Mouse (Mus musculus): ENCODE data around the gene Hnrnpu. TPM values are rescaled to one million over a fixed set of nuclear protein-coding genes. Genes with fewer than 3 reads are reported as not detected.
"Not testable (repeated sequence)": the region's sequence is repeated elsewhere in the genome, so short reads cannot be mapped to it uniquely, and the experiment has no call there.

Gene Hnrnpu
- total RNA-seq, 2 experiments from 2014 or later, result 146 to 173 TPM

GRCm38 (mm10) chr1:178313039-178313597 is 24.5 kb downstream of the Hnrnpu start:
- no peak for DNase-seq

- peak in 1 of 2 experiments; percentile 7 for DNase-seq
Measured at GRCm38 (mm10) chr1:178310128-178310527, 27.5 kb downstream of the Hnrnpu start.

DNA sequence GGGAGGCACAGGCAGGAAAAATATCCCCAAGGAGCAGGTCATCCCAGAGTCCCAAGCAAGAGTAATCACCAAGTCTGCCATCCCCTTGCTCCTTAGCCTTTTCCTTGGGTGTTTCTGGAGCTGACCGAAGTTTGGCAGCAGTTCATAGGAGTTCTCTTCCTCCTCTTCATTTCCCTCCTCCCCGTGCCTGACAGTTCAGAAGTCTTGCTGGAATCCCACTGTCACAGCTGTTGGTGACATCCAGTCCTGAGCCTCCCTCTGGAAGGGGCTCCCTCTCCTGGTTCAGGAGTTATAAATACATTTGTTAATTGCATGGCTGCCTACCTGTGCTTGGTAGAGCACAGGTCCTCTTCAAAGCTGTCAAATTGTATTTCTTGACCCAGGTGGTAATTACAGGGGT is 28.1 kb downstream of the Hnrnpu start:
- DNase-seq, result no peak

GRCm38 (mm10) chr1:178303425-178303824 is 34.2 kb downstream of the Hnrnpu start:
- peak; percentile 56 to 89 for DNase-seq

GRCm38 (mm10) chr1:178301261-178301660 is 36.3 kb downstream of the Hnrnpu start:
- not testable (repeated sequence) for DNase-seq

GRCm38 (mm10) chr1:178294051-178294450 is 43.5 kb downstream of the Hnrnpu start:
- no peak for DNase-seq

DNA sequence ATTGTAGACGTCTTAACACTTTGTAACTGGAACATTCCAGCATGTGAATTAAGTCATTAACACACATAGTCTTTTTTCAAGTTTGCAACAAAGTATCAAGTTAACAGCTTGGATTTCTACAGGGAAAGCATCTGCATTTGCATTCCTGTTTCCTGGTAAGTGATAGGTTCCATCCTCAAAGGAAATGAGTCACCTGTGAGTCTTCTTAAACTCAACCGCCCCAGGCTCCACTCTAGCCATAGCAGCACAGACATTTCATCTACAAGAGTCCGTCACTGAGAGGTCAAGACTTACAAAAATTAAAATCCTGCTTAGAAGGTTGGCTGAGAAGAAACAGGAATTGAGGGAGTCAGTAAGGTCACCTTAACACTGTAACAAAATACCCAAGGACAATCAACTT is 45.9 kb downstream of the Hnrnpu start:
- DNase-seq, result no peak

DNA sequence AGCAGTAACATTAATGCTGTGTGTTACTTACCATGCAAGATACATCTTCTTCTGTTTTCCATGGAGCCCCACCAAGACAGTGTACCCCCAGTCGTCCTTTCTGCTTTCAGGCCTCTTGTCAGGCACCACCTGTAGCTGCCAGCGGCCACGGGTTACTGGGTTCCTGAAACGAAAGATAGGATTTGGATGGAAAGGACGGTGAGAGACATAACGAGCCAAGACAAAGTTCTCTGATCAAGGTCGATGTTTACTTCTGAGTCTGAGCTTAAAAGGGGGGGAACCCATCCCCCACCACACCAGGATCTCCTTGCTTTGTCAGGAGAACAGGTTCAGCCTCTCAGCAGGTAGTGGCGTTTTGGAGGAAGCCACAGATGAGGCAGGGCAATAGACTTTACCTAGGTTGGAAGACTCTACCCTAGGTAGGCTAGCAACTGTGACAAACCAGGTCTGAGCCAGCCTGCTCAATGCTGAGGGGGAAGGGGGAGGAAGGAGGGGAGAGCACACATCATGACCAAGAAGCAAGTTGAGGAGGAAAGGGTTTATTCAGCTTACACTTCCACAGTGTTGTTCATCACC is 49.9 kb downstream of the Hnrnpu start:
- no peak for DNase-seq

DNA sequence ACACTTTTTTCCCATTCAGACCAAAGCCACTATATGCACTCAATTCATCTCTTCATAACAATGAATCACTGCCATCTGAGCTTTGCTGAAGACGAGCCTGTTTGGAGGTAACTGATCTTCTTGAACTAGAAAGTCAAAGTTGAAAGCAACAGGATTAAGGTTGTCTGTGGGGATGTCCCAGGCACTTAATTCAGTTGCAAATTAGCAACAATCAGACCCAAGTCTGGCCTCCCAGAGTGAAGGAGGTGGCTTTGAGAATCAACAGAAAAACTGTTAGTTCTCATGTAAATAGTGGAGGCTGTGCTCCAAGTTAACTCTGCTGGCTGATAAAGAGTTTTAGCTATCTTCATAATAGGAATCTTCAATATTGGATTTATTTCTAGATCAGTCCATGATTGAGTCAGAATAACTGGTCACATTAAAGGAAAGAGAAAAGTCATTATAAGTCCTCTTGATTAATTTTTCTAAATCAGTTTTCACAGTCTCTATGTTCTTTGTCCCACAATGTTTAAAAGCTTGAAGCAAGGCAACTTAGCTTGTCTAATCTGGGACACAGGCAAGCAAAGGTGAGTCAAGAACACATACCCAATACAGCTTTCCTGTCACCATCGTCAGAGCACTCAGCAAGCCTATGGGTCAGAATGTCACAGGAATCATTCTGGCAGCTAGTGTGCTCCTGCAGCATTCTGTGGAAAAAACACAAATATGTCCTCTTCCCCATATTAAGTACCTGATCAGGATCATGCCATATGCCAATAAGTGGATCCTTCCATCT is 53.5 kb downstream of the Hnrnpu start:
- DNase-seq, result no peak

DNA sequence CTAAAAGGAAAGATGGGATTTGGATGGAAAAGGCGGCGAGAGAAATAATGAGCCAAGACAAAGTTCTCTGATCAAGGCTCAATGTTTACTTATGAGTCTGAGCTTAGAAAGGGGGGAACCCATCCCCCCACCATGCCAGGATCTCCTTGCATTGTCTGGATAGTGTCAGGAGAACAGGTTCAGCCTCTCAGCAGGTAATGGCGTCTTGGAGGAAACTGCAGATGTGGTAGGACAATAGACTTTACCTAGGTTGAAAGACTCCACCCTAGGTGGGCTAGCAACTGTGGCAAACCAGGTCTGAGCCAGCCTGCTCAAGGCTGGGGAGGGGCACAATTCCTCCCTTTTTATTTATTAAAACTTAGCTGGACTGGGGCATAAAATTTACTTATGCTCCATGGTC is 54.3 kb downstream of the Hnrnpu start:
- DNase-seq, result not testable (repeated sequence)

- DNase-seq, result peak; percentile 14 to 40
Measured at GRCm38 (mm10) chr1:178276054-178276911, 61.3 kb downstream of the Hnrnpu start.

DNA sequence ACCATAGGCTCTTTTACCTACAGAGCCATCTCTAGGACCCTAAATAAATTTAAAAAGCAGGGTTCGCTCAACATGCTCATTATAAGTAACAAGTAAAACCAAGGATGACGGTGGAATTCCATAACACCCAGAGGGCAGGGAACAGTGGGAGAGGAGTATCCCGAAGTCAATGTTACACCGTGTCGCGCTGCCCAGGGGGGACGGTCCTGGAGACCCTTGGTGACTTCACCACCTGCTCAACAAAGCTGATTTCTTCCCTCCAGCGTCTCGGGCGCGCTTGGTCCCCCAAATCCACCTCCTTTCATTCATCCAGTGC is 61.9 kb downstream of the Hnrnpu start:
- no peak for DNase-seq

GRCm38 (mm10) chr1:178275174-178275730 is 62.3 kb downstream of the Hnrnpu start:
- no peak for DNase-seq

Small RNA genes within 50 kb of the gene (microRNA-seq; reads per million reads assigned to microRNA genes)
- gene Gm27458, result 0 reads per million in 2 experiments

Other genes starting within 250 kb of the Hnrnpu start
- 10 to 100 TPM; 15.4 to 15.9 TPM for gene Desi2, start 150.4 kb downstream of the Hnrnpu start, total RNA-seq (2021)
- gene Cox20, start 18.7 kb downstream of the Hnrnpu start, total RNA-seq (2021), result 100 to 1,000 TPM; 120 to 123 TPM
- 100 to 1,000 TPM; 107 to 111 TPM for gene Efcab2, start 68.3 kb upstream of the Hnrnpu start, total RNA-seq (2021)
- gene Kif26b, start 191.3 kb upstream of the Hnrnpu start, total RNA-seq (2021), result 1 to 10 TPM; 3.4 to 3.8 TPM